Mouse (Mus musculus) ES-Bruce4 (cell line): ENCODE measurements around the gene Rhbdl2.

Experiments used
- CTCF ChIP-seq: IDR thresholded peaks from one replicate; pipeline ENCODE4 v1.8.1; 2011; ENCODE audit warnings: low read depth, low read length
- EP300 ChIP-seq: IDR thresholded peaks from 2 replicates; pipeline ENCODE4 v1.6.1; 2011; ENCODE audit warnings: low read depth, low read length; ENCODE audit not compliant: insufficient read depth
- POLR2A ChIP-seq: IDR thresholded peaks from one replicate; pipeline ENCODE4 v1.8.1; 2011; ENCODE audit warnings: low read length; ENCODE audit not compliant: insufficient read depth

DNA sequence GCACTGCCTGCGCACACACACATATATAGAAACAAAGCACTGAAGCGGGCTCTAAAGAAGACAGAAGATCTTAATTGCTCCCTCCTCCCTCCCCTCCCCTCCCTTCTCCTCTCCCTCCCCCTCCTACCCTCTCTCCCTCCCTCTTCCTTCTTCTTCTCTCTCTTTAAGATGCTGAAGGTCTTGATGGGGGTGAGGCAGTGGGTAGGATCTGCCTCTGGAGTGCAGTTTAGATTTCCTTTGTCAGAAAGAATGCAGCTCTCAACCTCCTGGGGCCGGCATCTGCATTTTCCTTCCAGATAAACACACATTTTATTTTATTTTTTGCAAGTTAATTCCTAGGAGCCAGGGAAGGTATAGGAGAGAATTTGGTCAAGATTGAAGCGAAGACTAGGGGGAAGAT is 19.4 kb upstream of the Rhbdl2 start:
- TF ChIP-seq POLR2A (no peak), CTCF (no peak), EP300 (no peak)
